Mouse (Mus musculus) olfactory bulb, adult 2 months (tissue): ENCODE results near the gene Tex11.

ENCODE experiments used
- CTCF ChIP-seq: fragments of 200-500 bp; IDR thresholded peaks from 2 replicates; pipeline ENCODE4 v1.5.1; 2012; ENCODE audit warnings: low read depth, mild to moderate bottlenecking, low read length, moderate library complexity; ENCODE audit not compliant: insufficient read depth
- POLR2A ChIP-seq: fragments of 200-500 bp; IDR thresholded peaks from 2 replicates; pipeline ENCODE4 v1.6.1; 2012; ENCODE audit warnings: mild to moderate bottlenecking, low read depth, low read length, moderate library complexity; ENCODE audit not compliant: insufficient read depth

- TF ChIP-seq CTCF (no peak), POLR2A (no peak)
Measured at GRCm38 (mm10) chrX:100818681-100819080, 240.8 kb downstream of the Tex11 start.
